Mouse (Mus musculus): Measurements from ENCODE around the gene Lgr4. TPM values are rescaled to one million over a fixed set of nuclear protein-coding genes. Genes with fewer than 3 reads are reported as not detected.

Gene Lgr4
- total and polyA plus RNA-seq, 2 experiments from 2014 or later = 10.9 to 49.7 TPM

- ATAC-seq (ENCODE audit: insufficient read depth, low read depth) (no peak), DNase-seq (ENCODE audit: low spot score) (no peak)
- Histone ChIP-seq H3K27me3 (ENCODE audit: control insufficient read depth, insufficient read depth, low read length) (no peaks in the 10 kb centered on the region), H3K36me3 (replicated peaks; ENCODE audit: control insufficient read depth, insufficient read depth, low read length) (no peaks in the 10 kb centered on the region), H3K9ac (replicated peaks; ENCODE audit: low read depth, low read length) (no peak overlapping the region), H3K4me3 (ENCODE audit: low read depth, low read length) (no peak overlapping the region), H3K4me2 (ENCODE audit: low read depth, low read length) (no peak overlapping the region), H3K27ac (ENCODE audit: low read depth) (no peak overlapping the region), H3K4me1 (ENCODE audit: control insufficient read depth, insufficient read depth) (peaks cover 35% of the 10 kb centered on the region), H3K9me3 (replicated peaks; ENCODE audit: control insufficient read depth, low read length) (no peaks in the 10 kb centered on the region)
- WGBS = 73% methylated on average over 3 of the region's 3 CpGs
- no peak for TF ChIP-seq CTCF (IDR thresholded peaks at IDR 0.05; ENCODE audit: low read depth)
- no peak for TF ChIP-seq EP300 (IDR thresholded peaks at IDR 0.05; ENCODE audit: low read depth)
Observed at GRCm38 (mm10) chr2:109933151-109933550, 15.7 kb downstream of the Lgr4 start.

- DNase-seq (ENCODE audit: low spot score) = no peak
- TF ChIP-seq CTCF (IDR thresholded peaks at IDR 0.05; ENCODE audit: low read depth) = no peak
- no peak for TF ChIP-seq EP300 (IDR thresholded peaks at IDR 0.05; ENCODE audit: low read depth)
- Histone ChIP-seq H3K4me3 (ENCODE audit: low read depth, low read length) (no peak overlapping the region), H3K9ac (replicated peaks; ENCODE audit: low read depth, low read length) (no peak overlapping the region), H3K27ac (ENCODE audit: low read depth) (no peak overlapping the region), H3K9me3 (replicated peaks; ENCODE audit: control insufficient read depth, low read length) (no peaks in the 10 kb centered on the region), H3K4me2 (ENCODE audit: low read depth, low read length) (no peak overlapping the region), H3K27me3 (ENCODE audit: control insufficient read depth, insufficient read depth, low read length) (no peaks in the 10 kb centered on the region), H3K36me3 (replicated peaks; ENCODE audit: control insufficient read depth, insufficient read depth, low read length) (no peaks in the 10 kb centered on the region), H3K4me1 (ENCODE audit: control insufficient read depth, insufficient read depth) (peaks cover 35% of the 10 kb centered on the region)
- ATAC-seq (ENCODE audit: insufficient read depth, low read depth) = no peak
- 35% methylated on average over 4 of the region's 4 CpGs for WGBS
Observed at GRCm38 (mm10) chr2:109934086-109934485, 16.6 kb downstream of the Lgr4 start.

DNA sequence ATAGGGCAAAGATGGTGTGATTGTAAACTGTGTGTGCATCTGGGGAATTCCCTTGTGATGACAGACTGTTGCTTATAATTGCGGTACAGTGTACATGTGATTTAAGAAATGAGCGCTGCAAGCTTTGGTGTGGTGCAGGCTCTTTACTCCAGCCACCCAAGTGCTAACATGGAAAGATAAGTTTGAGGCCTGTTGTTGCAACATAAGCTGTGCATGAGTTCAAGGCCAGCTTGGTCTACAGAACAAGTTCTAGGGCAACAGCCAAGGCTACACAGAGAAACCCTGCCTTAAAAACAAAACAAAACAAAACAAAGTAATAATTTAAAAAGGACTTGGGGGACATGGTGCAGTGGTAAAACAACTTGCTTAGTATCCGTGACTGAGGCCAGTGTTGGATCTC is 17.7 kb downstream of the Lgr4 start:
- TF ChIP-seq EP300 (IDR thresholded peaks at IDR 0.05; ENCODE audit: low read depth) (no peak), CTCF (IDR thresholded peaks at IDR 0.05; ENCODE audit: low read depth) (no peak)
- H3K4me2 ChIP-seq (ENCODE audit: low read depth, low read length) = no peak overlapping the region
- H3K27ac ChIP-seq (ENCODE audit: low read depth) = no peak overlapping the region
- H3K9ac ChIP-seq (replicated peaks; ENCODE audit: low read depth, low read length) = no peak overlapping the region
- no peak for ATAC-seq (ENCODE audit: insufficient read depth, low read depth)
- no peaks in the 10 kb centered on the region for H3K36me3 ChIP-seq (replicated peaks; ENCODE audit: control insufficient read depth, insufficient read depth, low read length)
- H3K4me3 ChIP-seq (ENCODE audit: low read depth, low read length) = no peak overlapping the region
- H3K27me3 ChIP-seq (ENCODE audit: control insufficient read depth, insufficient read depth, low read length) = no peaks in the 10 kb centered on the region
- no peaks in the 10 kb centered on the region for H3K9me3 ChIP-seq (replicated peaks; ENCODE audit: control insufficient read depth, low read length)
- peaks cover 32% of the 10 kb centered on the region for H3K4me1 ChIP-seq (ENCODE audit: control insufficient read depth, insufficient read depth)
- no peak for DNase-seq (ENCODE audit: low spot score)
- 82% methylated on average over 3 of the region's 3 CpGs for WGBS

DNA sequence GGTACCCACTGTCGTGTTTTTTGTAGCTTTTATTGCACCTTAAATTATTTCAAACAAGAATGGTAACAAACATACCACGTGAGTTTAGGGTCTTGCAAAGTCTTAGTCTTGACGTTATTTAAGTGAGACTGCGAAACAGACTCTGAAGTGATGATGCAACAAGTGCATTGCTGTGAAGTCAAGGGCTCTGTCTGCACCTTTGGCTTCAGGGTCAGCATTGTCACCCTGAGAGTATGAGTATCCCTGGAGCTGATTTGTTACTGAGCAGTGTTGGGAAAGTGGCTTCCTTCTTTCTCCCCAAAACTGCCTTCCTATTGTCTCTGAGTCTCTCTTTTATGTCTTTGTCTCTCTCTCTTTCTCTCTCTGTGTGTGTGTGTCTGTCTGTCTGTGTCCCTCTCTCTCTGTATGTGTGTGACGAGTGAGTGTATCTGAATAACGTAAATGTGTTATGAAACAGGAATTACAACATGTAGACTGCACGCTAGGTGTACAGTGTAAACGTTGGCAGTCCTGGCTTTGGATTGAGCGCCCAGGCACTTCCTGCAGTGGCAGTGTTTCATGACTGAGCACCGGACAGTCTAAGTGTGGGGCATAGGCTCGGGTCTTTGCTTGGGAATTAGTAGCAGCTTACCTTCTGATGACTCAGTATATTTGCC is 18.4 kb downstream of the Lgr4 start:
- ATAC-seq (ENCODE audit: insufficient read depth, low read depth) = no peak
- peaks cover 32% of the 10 kb centered on the region for H3K4me1 ChIP-seq (ENCODE audit: control insufficient read depth, insufficient read depth)

DNA sequence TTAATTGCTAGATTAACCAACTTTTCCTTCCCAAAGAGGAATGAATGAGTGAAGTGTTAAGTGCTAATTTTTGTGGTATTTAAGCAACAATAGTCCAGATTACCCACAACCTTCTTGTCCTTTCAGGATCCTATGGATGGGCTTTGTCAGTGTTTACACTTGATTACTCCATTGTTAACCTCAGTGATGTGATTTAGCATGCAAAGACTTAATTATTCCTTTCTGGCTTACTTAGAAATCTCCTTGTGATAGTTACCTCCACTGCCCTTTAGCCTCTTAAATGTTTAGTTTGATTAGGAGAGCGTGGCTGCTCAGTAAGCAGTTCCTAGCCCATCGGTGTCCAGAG is 18.9 kb downstream of the Lgr4 start:
- ATAC-seq (ENCODE audit: insufficient read depth, low read depth) = no peak
- TF ChIP-seq EP300 (IDR thresholded peaks at IDR 0.05; ENCODE audit: low read depth) (no peak), CTCF (IDR thresholded peaks at IDR 0.05; ENCODE audit: low read depth) (no peak)
- Histone ChIP-seq H3K27me3 (ENCODE audit: control insufficient read depth, insufficient read depth, low read length) (no peaks in the 10 kb centered on the region), H3K36me3 (replicated peaks; ENCODE audit: control insufficient read depth, insufficient read depth, low read length) (no peaks in the 10 kb centered on the region), H3K4me2 (ENCODE audit: low read depth, low read length) (no peak overlapping the region), H3K9ac (replicated peaks; ENCODE audit: low read depth, low read length) (no peak overlapping the region), H3K4me3 (ENCODE audit: low read depth, low read length) (no peak overlapping the region), H3K4me1 (ENCODE audit: control insufficient read depth, insufficient read depth) (peaks cover 32% of the 10 kb centered on the region), H3K9me3 (replicated peaks; ENCODE audit: control insufficient read depth, low read length) (no peaks in the 10 kb centered on the region), H3K27ac (ENCODE audit: low read depth) (no peak overlapping the region)
- 56% methylated on average over 2 of the region's 2 CpGs for WGBS
- DNase-seq (ENCODE audit: low spot score) = no peak

More for the DNA sequence above, 18.4 kb downstream of the Lgr4 start:
- no peak for TF ChIP-seq EP300 (IDR thresholded peaks at IDR 0.05; ENCODE audit: low read depth)
- no peak for TF ChIP-seq CTCF (IDR thresholded peaks at IDR 0.05; ENCODE audit: low read depth)
- Histone ChIP-seq H3K27ac (ENCODE audit: low read depth) (peak overlapping the region; percentile 25; the same call in 1 of the 2 replicates), H3K4me2 (ENCODE audit: low read depth, low read length) (no peak overlapping the region), H3K27me3 (ENCODE audit: control insufficient read depth, insufficient read depth, low read length) (no peaks in the 10 kb centered on the region), H3K36me3 (replicated peaks; ENCODE audit: control insufficient read depth, insufficient read depth, low read length) (no peaks in the 10 kb centered on the region), H3K9ac (replicated peaks; ENCODE audit: low read depth, low read length) (no peak overlapping the region), H3K4me3 (ENCODE audit: low read depth, low read length) (no peak overlapping the region), H3K9me3 (replicated peaks; ENCODE audit: control insufficient read depth, low read length) (no peaks in the 10 kb centered on the region)
- WGBS = 59% methylated on average over 11 of the region's 11 CpGs
- DNase-seq (ENCODE audit: low spot score) = no peak

GRCm38 (mm10) chr2:109941973-109942444 is 24.6 kb downstream of the Lgr4 start:
- Histone ChIP-seq H3K36me3 (replicated peaks; ENCODE audit: control insufficient read depth, insufficient read depth, low read length) (no peaks in the 10 kb centered on the region), H3K27ac (ENCODE audit: low read depth) (peak overlapping the region; percentile 20; the same call in 1 of the 2 replicates), H3K27me3 (ENCODE audit: control insufficient read depth, insufficient read depth, low read length) (no peaks in the 10 kb centered on the region), H3K4me3 (ENCODE audit: low read depth, low read length) (no peak overlapping the region), H3K4me2 (ENCODE audit: low read depth, low read length) (no peak overlapping the region), H3K4me1 (ENCODE audit: control insufficient read depth, insufficient read depth) (peaks cover 31% of the 10 kb centered on the region), H3K9ac (replicated peaks; ENCODE audit: low read depth, low read length) (no peak overlapping the region), H3K9me3 (replicated peaks; ENCODE audit: control insufficient read depth, low read length) (no peaks in the 10 kb centered on the region)
- ATAC-seq (ENCODE audit: insufficient read depth, low read depth) (no peak), DNase-seq (ENCODE audit: low spot score) (no peak)
- no peak for TF ChIP-seq EP300 (IDR thresholded peaks at IDR 0.05; ENCODE audit: low read depth)
- TF ChIP-seq CTCF (IDR thresholded peaks at IDR 0.05; ENCODE audit: low read depth) = no peak
- WGBS = 59% methylated on average over 5 of the region's 5 CpGs

Data from heart, postnatal 0 days (tissue).